Mouse (Mus musculus) brain, embryonic 14.5 days (tissue): ENCODE data around the gene Itga10. TPM values are rescaled to one million over a fixed set of nuclear protein-coding genes. Genes with fewer than 3 reads are reported as not detected.

Experiments used
- DNase-seq: peaks from one replicate; pipeline ENCODE4 v3.0.0-alpha.2; 2011; ENCODE audit warnings: low read depth
- CTCF ChIP-seq: fragments of 200-500 bp; IDR thresholded peaks from 2 replicates; pipeline ENCODE4 v1.5.1; 2012; ENCODE audit warnings: inconsistent platforms, mild to moderate bottlenecking, moderate library complexity, borderline replicate concordance; ENCODE audit not compliant: insufficient read depth, insufficient read length; ENCODE audit errors: extremely low read depth
- POLR2A ChIP-seq: fragments of 200-500 bp; IDR thresholded peaks from 2 replicates; pipeline ENCODE4 v1.6.1; 2012; ENCODE audit warnings: mild to moderate bottlenecking, inconsistent platforms, borderline replicate concordance; ENCODE audit not compliant: poor library complexity, insufficient read depth, insufficient read length, severe bottlenecking; ENCODE audit errors: extremely low read depth
- polyA plus RNA-seq: library from polyadenylated mRNA; depleted of rRNA; stranded (reverse); fragments of >200 nt; gene quantifications from 2 replicates; pipeline ENCODE4 v1.2.3, GENCODE M21; 2012; rRNA removed

Gene Itga10
- polyA plus RNA-seq: 5.4 and 5.8 TPM in 2 replicates

DNA sequence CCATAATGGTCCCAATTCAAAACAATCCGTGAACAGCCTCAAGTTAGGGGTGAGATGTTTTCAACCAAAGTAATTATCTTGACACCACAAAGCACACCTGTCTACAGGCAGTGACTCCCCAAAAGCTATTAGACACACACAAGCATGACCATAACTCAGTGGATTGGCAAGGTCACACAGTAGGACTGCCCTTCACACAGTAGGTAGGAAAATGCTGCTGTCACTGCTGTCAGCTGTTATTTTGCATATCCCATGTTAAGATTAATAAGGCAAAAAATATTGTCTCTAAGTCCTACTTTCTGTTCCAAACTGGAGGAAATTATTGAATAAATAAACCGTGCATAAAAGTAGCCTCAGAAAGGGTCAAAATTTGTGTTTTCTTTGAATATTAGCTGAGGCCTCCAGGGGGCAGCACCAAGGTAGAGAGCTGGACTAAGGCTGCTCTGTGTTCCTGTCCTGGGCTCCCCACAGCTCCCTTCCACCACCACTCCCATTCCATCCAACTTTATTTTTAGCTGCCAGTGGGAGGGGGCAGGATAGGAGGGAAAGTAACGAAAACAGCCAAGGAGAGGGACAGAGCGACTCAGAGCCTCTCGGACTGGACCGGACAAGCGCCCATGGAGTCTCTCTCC lies at the start of gene Itga10:
TSS of gene Itga10 (plus strand) at position 567 of the 632 bp plus-strand sequence.
- no peak for TF ChIP-seq POLR2A
- peak; percentile 50; the same call in 1 of the 2 replicates for TF ChIP-seq CTCF
- DNase-seq: peak; percentile 31

GRCm38 (mm10) chr3:96595661-96596060 lies 49.7 kb upstream of the Itga10 start:
- TF ChIP-seq POLR2A: no peak
- TF ChIP-seq CTCF: no peak
- peak; percentile 42 for DNase-seq

- TF ChIP-seq CTCF (no peak), POLR2A (no peak)
- peak; percentile 71 for DNase-seq
Observed at GRCm38 (mm10) chr3:96596228-96596707, 49.1 kb upstream of the Itga10 start, which contains the start of gene Ankrd34a. Gene Ankrd34a, plus strand, starts transcription at chr3:96596636.

DNA sequence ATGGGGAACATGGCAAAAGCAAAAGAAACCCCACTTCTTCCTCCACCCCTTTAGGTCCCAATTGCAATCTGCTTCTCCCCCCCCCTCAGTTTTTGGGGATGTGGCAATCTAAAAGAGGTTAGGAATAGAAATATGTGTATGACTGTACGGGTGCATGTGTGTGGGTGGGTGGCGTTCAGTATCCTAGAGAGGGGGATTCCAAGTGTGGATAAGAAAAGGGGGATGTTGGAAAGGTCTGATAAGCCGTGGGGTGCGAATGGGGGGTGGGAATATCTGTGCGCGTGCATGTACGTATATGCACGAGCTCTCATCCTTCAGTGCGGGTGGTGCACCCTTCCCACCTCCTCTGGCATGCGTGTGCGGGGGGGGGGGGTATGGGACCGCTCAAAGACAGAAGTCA lies 48.5 kb upstream of the Itga10 start:
- peak; percentile 60 for DNase-seq
- TF ChIP-seq POLR2A (no peak), CTCF (no peak)

GRCm38 (mm10) chr3:96597435-96597891 lies 47.9 kb upstream of the Itga10 start:
- TF ChIP-seq CTCF (no peak), POLR2A (no peak)
- peak; percentile 71 for DNase-seq

- peak; percentile 82 for DNase-seq
- TF ChIP-seq CTCF: no peak
- TF ChIP-seq POLR2A: peak; percentile 19; the same call in 1 of the 2 replicates
Observed at GRCm38 (mm10) chr3:96598156-96599068, 47.0 kb upstream of the Itga10 start.

GRCm38 (mm10) chr3:96599069-96599393 lies 46.4 kb upstream of the Itga10 start:
- no peak for DNase-seq
- TF ChIP-seq CTCF: no peak
- no peak for TF ChIP-seq POLR2A

GRCm38 (mm10) chr3:96599411-96599810 lies 46.0 kb upstream of the Itga10 start:
- DNase-seq: no peak
- TF ChIP-seq CTCF: no peak
- TF ChIP-seq POLR2A: no peak

DNA sequence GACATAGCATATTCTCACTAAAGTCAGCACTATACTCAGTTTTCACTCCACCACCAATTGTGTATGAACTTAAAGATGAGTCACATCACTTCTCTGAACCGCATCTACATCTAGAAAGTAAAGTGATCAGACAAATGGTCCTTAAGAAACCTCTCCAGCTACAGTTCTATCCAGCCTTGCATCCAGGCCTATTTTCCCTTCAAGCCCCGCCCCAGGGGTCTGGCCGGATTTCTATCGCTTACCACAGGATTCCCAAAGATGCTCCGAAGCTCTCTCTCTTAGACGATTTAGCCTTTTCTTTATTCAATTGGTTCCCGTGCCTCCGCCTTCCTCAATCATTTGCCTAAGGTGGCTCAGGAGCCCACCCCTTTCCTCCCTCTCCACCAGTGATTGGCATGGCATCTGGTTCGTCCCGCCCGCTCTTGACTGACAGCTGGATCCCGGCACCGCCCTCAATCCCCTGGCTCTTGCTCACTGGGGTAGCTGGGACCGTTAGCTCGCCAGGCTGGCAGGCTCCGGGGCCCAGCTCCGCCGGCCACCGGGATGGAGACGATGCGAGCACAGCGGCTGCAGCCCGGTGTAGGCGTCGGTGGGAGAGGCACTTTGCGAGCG lies 44.6 kb upstream of the Itga10 start, which contains the start of gene Lix1l:
TSS of gene Lix1l (plus strand) at position 511 of the 612 bp plus-strand sequence.
- peak; percentile 99 for DNase-seq
- TF ChIP-seq CTCF (no peak), POLR2A (peak; percentile 82)

GRCm38 (mm10) chr3:96601251-96601787 lies 44.1 kb upstream of the Itga10 start:
- TF ChIP-seq POLR2A (peak; percentile 24; the same call in 1 of the 2 replicates), CTCF (no peak)
- peak; percentile 88 for DNase-seq
